Mouse (Mus musculus) cerebellum, adult 8-10 months (tissue): ENCODE measurements around the gene Fosl2.
"Not testable (repeated sequence)": the region's sequence is repeated elsewhere in the genome, so short reads cannot be mapped to it uniquely, and the experiment has no call there.

Experiments
- DNase-seq: peaks from one replicate; pipeline ENCODE4 v3.0.0; 2022

Gene Fosl2

GRCm38 (mm10) chr5:32134051-32134732 lies 1.4 kb upstream of the Fosl2 start:
- DNase-seq, result peak; percentile 50

GRCm38 (mm10) chr5:32134903-32135335 lies 682 bp upstream of the Fosl2 start:
- no peak for DNase-seq

- DNase-seq, result peak; percentile 63
Measured at GRCm38 (mm10) chr5:32136301-32136863, 781 bp downstream of the Fosl2 start.

DNA sequence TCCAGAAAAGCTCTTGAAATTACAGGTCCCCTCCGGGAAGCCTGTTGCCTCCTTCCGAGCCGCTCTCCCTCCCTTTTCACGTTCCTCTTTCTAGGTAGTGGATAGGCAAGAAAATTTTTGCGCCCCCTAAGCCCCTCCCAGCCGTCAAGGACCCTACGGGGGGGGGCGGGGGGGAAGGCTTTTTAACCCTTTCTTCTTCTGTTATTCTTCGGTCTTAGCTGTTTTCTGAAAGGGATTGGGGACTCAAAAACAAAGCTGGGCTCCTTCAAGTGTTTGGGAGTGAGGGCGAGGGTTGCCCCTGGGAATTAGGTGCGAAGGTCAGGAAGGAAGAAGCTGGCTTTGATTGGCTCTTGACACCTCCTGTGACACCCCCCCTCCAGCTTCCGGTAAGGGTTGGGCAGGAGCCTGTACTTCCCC lies 1.5 kb downstream of the Fosl2 start:
- peak; percentile 18 for DNase-seq

DNA sequence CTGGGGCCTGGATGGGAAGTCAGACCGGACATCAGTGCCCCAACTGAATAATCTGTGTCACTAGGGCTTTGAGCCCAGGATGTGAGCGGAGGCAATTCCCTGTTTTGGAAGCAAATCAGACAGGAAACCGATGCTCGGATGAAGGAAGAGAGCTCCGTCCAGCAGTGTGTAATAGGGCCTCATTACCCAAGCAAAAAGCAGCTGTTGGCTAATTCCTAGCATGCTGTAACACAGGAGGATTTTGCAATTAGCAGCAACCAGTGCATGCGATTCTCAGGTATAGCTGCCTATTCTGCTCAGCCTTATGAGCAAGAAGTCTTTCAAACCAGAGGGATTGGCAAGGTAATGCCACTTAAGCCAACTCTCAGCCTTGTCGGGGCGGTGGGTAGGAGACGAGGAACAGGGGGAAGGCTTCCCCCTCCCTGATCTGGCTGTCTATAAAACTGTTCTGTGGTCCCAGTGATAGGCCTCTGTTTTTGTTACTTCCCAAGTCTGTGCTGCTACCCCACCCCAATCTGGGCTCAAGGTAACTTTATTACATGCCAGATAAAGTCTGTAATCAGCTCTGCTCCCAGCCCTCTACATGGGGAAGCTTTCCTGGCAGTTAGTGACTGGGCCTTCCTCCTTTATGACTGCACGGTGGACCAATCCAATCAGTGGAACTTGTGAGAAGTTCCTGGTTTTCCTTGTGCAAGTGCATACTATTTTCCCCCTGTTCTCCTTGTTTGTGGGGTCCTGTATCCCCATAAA lies 3.0 kb downstream of the Fosl2 start:
- no peak for DNase-seq

DNA sequence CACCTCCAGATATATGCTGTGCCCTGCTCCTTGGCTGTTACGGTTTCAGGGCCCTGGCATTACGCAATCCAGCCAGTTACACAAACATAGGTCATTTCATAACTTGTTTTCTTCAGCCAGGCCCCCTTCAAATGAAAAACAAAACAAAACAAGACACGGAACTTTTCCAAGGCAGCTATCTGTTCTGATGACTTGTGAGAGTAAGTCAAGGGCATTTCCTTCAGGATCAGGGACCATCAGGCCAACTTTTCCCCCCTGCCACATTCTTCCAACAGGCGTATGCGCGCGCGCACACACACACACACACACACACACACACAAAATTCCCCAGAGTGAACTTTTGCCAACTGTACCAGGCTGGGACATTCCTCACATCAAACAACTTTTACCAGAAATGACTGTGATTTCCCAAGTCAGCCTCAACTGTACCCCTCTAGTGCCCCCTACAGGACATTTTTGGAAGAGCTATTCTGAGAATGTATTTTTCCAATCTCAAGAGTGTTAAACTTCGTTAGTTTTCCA lies 4.0 kb downstream of the Fosl2 start:
- DNase-seq, result peak; percentile 68

- no peak for DNase-seq
Measured at GRCm38 (mm10) chr5:32141899-32142298, 6.3 kb downstream of the Fosl2 start.

DNA sequence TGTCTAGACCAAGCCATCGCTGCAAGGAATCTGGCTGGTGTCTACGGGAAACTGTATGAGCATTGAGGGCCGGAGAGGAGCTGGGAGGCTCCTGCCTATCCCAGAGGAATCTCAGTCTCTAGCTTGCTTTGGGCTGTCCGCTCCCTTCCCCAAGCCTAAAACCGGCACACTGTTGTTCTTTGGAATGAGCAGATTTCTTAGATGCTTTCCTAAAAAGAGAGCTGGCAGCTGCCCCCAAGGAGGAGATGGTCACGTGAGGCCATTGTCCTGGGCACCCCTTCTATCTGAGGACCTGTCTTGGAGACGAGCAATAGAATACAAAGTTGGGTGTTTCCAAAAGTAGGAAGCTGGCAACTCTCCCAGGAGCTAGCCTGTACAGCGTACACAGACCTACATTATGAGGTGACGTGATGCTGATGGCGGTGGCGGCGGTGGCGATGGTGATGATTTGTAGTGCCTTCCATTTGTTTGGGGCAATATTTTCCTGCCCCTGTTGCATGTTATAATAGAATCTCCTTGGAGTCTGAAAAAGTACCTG lies 7.9 kb downstream of the Fosl2 start:
- DNase-seq, result no peak

DNA sequence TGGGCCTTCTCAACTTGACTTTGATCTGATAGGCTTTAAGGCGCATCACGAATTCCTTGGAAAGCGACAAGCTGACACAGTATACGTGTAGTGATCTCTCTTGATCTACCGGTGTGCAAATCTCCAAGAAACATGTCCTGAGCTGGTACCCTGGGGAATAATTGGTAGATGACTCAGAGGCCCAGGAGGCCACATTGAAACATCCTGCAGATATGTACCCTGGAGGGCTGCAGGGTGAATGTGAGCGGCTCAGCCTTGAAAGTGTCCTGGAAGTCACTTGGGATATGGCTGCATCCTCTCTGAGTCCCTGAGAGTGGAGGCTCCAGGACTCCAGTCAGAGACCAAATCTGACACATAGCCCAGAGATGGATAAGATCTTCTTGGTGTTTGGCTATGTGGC lies 10.7 kb downstream of the Fosl2 start:
- no peak for DNase-seq

- no peak for DNase-seq
Measured at GRCm38 (mm10) chr5:32148593-32148992, 13.0 kb downstream of the Fosl2 start.

GRCm38 (mm10) chr5:32151244-32151643 lies 15.6 kb downstream of the Fosl2 start:
- no peak for DNase-seq

DNA sequence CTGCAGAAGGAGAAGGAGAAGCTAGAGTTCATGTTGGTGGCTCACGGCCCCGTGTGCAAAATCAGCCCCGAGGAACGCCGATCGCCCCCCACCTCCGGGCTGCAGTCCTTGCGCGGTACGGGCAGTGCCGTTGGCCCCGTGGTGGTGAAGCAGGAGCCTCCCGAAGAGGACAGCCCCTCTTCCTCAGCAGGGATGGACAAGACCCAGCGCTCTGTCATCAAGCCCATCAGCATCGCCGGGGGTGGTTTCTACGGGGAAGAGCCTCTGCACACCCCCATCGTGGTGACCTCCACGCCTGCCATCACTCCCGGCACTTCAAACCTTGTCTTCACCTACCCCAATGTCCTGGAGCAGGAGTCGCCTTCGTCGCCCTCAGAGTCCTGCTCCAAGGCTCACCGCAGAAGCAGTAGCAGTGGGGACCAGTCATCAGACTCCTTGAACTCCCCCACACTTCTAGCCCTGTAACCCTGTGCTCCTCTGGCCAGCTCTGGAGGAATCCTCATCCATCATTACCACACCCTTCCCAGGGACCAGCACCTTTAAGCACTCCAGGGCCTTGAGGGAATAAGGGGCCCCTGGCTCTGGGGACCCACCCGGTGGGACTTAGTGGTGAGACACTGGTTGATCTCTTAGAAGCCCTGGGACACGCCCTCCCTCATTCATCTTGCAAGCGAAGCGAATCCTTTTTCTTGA lies 17.3 kb downstream of the Fosl2 start:
- no peak for DNase-seq

DNA sequence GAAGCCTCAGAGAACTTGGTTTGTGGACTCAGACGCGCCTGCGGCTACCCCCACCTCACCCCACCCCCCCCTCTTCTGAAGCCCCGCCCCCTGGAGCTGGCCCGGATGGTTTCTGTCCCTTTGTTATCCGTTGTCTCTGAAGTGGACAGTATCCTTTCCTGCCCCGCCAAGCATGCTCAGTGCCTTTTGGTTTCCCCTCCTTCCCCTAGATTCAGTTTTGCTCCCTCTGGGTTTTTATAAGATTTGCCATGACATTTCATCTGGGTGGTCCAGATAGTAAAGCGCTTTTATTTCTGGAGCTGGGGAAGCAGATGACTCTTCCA lies 17.8 kb downstream of the Fosl2 start:
- DNase-seq, result no peak

DNA sequence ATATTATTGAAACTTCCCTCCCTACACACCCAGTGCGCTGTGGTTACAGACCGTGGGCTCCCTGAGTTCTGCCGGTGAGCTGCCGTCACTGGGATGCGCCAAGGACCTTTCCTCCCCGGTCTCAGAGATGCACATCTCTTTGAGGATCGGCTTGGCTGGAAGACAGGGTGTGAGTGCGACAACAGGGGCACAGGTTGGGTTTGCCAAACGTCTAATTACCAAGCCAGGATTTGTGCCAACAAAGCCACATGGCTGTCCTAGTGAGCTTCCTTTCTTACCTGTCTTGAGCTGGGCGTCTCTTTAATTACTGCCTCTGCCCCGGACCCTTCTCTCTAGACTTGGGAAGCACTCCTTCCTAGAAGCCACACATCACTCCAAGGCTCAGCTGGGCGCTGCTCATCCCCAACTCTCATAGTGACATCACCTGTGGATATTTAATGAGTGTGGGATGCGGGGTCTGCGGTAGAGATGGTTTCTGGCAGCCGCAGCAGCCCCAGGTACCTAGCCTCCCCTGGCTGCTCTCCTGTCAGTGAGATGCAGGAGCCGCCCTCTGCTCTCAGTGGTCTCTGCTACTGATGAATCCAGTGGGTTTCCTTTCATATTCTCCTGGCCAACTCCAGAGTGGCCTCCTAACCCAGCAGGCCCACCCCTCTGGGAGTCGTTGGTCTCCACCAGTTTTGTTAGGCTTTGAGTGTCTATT lies 18.3 kb downstream of the Fosl2 start:
- DNase-seq, result no peak

DNA sequence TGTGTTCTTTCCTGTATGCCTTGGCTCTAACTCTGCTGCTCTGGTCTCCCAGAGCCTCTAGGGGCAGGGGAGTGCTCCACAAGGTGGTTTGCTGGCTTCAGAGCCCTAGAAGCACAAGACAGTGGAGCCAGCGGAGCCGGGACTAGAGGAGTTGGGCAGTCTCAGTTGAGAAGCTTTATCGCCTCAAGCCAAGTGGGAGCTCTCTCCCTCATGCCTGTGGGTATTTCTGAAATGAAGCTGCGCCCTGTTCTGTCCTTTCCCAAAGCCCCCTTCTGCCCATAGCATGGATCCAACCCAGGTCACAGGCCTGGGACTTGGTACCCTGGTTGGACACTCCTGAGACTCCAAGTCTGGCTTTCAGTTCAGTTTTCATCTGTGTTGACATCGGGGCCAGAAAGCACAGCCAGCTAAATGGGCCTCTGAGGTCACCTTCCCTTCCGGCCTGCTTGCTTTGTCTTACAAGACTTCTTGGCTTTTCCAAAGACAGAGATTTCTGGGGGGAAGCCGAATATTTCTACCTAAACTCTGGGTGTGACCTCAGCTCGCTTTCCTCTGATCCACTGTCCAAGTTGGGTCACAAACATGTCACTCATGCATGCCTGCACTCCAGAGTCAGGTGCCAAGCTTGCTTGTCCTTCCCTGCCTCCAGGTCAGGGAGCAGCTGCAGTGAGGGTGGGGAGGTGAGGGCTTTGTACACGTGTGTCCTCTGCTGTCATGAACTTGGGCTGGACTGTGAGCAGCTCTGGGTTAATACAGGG lies 19.5 kb downstream of the Fosl2 start:
- no peak for DNase-seq

GRCm38 (mm10) chr5:32155927-32156326 lies 20.3 kb downstream of the Fosl2 start:
- DNase-seq, result no peak

DNA sequence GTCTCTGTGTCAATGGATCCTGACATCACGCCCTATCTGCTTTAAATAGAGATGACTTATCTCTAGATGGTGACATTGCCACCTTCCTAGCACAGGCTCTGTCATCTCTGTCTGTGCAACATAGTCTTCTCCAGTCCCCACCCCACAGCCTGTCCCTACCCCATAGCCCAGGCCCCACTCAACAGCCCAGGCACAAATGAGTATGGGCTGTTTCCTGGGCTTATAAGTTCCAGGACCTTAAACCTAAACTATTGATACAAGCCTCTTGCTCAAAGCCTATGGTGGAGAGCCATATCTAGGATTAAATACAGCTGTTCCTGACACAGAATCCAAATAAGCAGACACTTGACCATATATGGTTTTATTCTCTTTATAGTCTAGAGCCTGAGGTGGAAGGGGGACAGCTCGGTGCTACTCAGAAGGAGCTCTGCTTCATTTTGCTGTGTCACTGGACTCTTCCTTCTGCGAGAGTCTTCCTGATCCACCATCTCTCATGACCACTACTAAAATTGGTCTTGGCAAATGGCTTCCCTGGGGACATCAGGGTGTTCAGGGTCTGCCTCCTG lies 28.0 kb downstream of the Fosl2 start:
- no peak for DNase-seq

- DNase-seq, result no peak
Measured at GRCm38 (mm10) chr5:32172188-32172587, 36.6 kb downstream of the Fosl2 start.

- DNase-seq, result no peak
Measured at GRCm38 (mm10) chr5:32176800-32177199, 41.2 kb downstream of the Fosl2 start.

DNA sequence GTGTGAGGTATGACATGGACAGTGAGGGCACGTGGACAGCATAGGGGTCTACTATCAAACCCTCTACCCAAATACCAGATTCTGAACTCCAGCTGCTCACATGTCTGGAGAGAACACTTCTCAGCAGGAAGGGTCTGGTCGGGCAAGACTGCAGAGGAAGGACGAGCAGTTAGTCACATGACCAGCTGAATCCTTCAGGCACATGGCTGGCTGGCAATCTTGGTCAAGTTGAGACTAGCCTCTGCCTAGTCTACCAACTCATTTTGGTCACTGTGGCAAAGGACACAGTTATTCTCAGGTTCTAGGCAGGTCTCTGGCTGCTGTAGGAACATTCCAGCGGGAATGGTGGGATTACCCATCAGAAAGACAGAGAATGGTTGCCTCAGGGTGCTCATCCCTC lies 42.1 kb downstream of the Fosl2 start:
- DNase-seq, result no peak

- DNase-seq, result not testable (repeated sequence)
Measured at GRCm38 (mm10) chr5:32178720-32179119, 43.1 kb downstream of the Fosl2 start.
